Mouse (Mus musculus) ZHBTc4 (cell line): ENCODE measurements around the gene Ldlr.
"Not testable (repeated sequence)": the region's sequence is repeated elsewhere in the genome, so short reads cannot be mapped to it uniquely, and the experiment has no call there.

Experiments
- DNase-seq: peaks from one replicate; pipeline ENCODE4 v3.0.0-alpha.2; 2011; ENCODE audit warnings: low read depth, low spot score

Gene Ldlr

GRCm38 (mm10) chr9:21754516-21755321, 31.4 kb downstream of the Ldlr start:
- no peak for DNase-seq

GRCm38 (mm10) chr9:21758576-21759529, 35.6 kb downstream of the Ldlr start:
- DNase-seq, result no peak

- DNase-seq, result no peak
Observed at GRCm38 (mm10) chr9:21759718-21760117, 36.4 kb downstream of the Ldlr start.

- DNase-seq, result peak; percentile 99
Observed at GRCm38 (mm10) chr9:21760155-21761088, 37.1 kb downstream of the Ldlr start, which contains the start of gene Spc24. Gene Spc24 (minus strand): TSS chr9:21760303.

- DNase-seq, result peak; percentile 94
Observed at GRCm38 (mm10) chr9:21762135-21762534, 38.9 kb downstream of the Ldlr start.

GRCm38 (mm10) chr9:21764084-21764999, 41.1 kb downstream of the Ldlr start:
- DNase-seq, result no peak

GRCm38 (mm10) chr9:21767896-21768295, 44.6 kb downstream of the Ldlr start:
- no peak for DNase-seq

GRCm38 (mm10) chr9:21768511-21769411, 45.5 kb downstream of the Ldlr start:
- peak; percentile 98 for DNase-seq

GRCm38 (mm10) chr9:21769558-21770183, 46.4 kb downstream of the Ldlr start:
- no peak for DNase-seq

- not testable (repeated sequence) for DNase-seq
Observed at GRCm38 (mm10) chr9:21773396-21773795, 50.1 kb downstream of the Ldlr start.

- no peak for DNase-seq
Observed at GRCm38 (mm10) chr9:21774353-21774752, 51.1 kb downstream of the Ldlr start.

- peak; percentile 67 for DNase-seq
Observed at GRCm38 (mm10) chr9:21777726-21778125, 54.4 kb downstream of the Ldlr start.

GRCm38 (mm10) chr9:21781657-21782468, 58.6 kb downstream of the Ldlr start:
- peak; percentile 42 for DNase-seq

GRCm38 (mm10) chr9:21784517-21785307, 61.4 kb downstream of the Ldlr start:
- no peak for DNase-seq

- not testable (repeated sequence) for DNase-seq
Observed at GRCm38 (mm10) chr9:21786309-21786708, 63.0 kb downstream of the Ldlr start.

- DNase-seq, result peak; percentile 94
Observed at GRCm38 (mm10) chr9:21786906-21787305, 63.6 kb downstream of the Ldlr start.

GRCm38 (mm10) chr9:21787654-21788053, 64.4 kb downstream of the Ldlr start:
- no peak for DNase-seq
